Mouse (Mus musculus) liver, adult 2 months (tissue): ENCODE data around the gene Rapgef2.

Experiments used
- CTCF ChIP-seq: fragments of 200-500 bp; IDR thresholded peaks from 2 replicates; pipeline ENCODE4 v1.5.1; 2011; ENCODE audit warnings: low read depth, low read length, control low read depth
- POLR2A ChIP-seq: fragments of 200-500 bp; IDR thresholded peaks from 2 replicates; pipeline ENCODE4 v1.6.1; 2011; ENCODE audit warnings: low read length, control low read depth; ENCODE audit not compliant: insufficient read depth; ENCODE audit errors: extremely low read depth

DNA sequence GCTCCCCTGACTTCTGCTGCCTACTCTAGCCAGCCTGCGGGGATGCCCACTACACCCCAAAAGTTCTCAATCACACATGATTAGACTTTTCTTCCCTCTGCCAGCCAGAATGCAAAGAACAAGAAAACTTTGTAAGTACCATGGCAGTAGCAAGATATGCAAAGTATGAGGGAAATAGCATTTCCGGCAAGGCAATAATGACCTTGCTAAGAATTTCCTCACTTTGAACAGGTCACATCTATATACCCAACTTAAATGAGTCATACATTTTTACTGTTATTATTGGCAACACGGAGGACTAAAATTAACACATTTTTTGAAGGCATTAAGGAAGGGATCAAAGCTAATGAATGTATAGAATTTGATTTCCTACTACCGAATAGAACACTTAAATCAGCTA lies 13.4 kb downstream of the Rapgef2 start:
- TF ChIP-seq CTCF: no peak
- no peak for TF ChIP-seq POLR2A
